Mouse (Mus musculus) lung, embryonic 16.5 days (tissue): ENCODE data around the gene Csrnp3. TPM values are rescaled to one million over a fixed set of nuclear protein-coding genes. Genes with fewer than 3 reads are reported as not detected.

Source experiments
- ATAC-seq: fragments of 200-750 bp; cut with Nextera tagmentation; 2 replicates; pipeline ENCODE4 v1.8.0; 2017; ENCODE audit warnings: low read depth, mild to moderate bottlenecking, moderate library complexity
- H3K27ac ChIP-seq: fragments of 300-500 bp; sonication (generic); 2 replicates; pipeline ENCODE4 v1.5.1; 2014; ENCODE audit warnings: mild to moderate bottlenecking, control low read depth, low read length
- H3K27me3 ChIP-seq: fragments of 300-500 bp; sonication (generic); 2 replicates; pipeline ENCODE4 v1.6.1; 2014; ENCODE audit warnings: low read depth, low read length, mixed read lengths; ENCODE audit not compliant: control insufficient read depth, insufficient read depth
- H3K36me3 ChIP-seq: fragments of 300-500 bp; sonication (generic); 2 replicates; pipeline ENCODE4 v1.6.1; 2014; ENCODE audit warnings: low read length; ENCODE audit not compliant: control insufficient read depth, insufficient read depth
- H3K4me1 ChIP-seq: fragments of 300-500 bp; sonication (generic); replicated peaks from 2 replicates; pipeline ENCODE4 v1.6.1; 2014; ENCODE audit warnings: low read length, mixed read lengths; ENCODE audit not compliant: control insufficient read depth, insufficient read depth
- H3K4me2 ChIP-seq: fragments of 300-500 bp; sonication (generic); 2 replicates; pipeline ENCODE4 v1.6.1; 2014; ENCODE audit warnings: low read depth, low read length, control low read depth
- H3K4me3 ChIP-seq: fragments of 300-500 bp; sonication (generic); 2 replicates; pipeline ENCODE4 v1.5.1; 2014; ENCODE audit warnings: mild to moderate bottlenecking, low read length, control low read depth
- H3K9ac ChIP-seq: fragments of 300-500 bp; sonication (generic); 2 replicates; pipeline ENCODE4 v1.6.1; 2014; ENCODE audit warnings: low read length, control low read depth
- H3K9me3 ChIP-seq: fragments of 300-500 bp; sonication (generic); 2 replicates; pipeline ENCODE4 v1.6.1; 2016; ENCODE audit warnings: low read length; ENCODE audit not compliant: control insufficient read depth
- WGBS: fragments of 180-500 bp; shearing (Covaris S2); extraction: QIAGEN DNeasy Blood & Tissue Kit; methylation state at CpG from one replicate; pipeline ENCODE4 v1.1.7; 2014; 5-methylcytosine and 5-hydroxymethylcytosine counted together
- polyA plus RNA-seq: library from polyadenylated mRNA; unstranded; fragments of >200 nt; fragmentation: Nextera tagmentation; extraction: Ambion mirVana; gene quantifications from 2 replicates; pipeline ENCODE4 v1.2.1, GENCODE M21; 2015

Csrnp3 gene
- polyA plus RNA-seq, 1 experiment from 2014 or later: 0.58 TPM

DNA sequence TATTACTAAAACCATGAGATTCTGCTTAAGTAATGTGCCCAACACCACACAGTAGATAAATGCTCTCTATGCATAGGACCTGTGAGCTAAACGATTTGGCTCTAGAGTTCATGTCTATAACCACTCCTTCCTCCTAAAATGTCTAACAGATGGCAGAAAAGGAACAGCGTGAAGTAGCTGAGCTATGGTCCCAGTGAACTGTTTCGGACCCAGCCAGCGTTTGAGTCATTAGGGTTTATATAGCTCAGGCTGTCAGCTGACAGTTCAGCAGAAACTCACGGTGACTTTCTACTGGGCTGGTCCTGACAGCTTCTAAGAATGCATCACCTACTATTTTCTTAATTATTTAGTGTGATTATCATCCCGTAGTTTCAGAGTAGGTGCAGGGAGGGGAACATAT is 141.5 kb downstream of the Csrnp3 start:
- no peak overlapping the region for H3K4me2 ChIP-seq
- H3K27ac ChIP-seq: no peak overlapping the region
- ATAC-seq: no peak
- no peak overlapping the region for H3K4me3 ChIP-seq
- H3K9ac ChIP-seq: no peak overlapping the region
- no peaks in the 10 kb centered on the region for H3K4me1 ChIP-seq
- no peaks in the 10 kb centered on the region for H3K36me3 ChIP-seq
- no peaks in the 10 kb centered on the region for H3K9me3 ChIP-seq
- WGBS: 59% methylated on average over 6 of the region's 6 CpGs
- no peaks in the 10 kb centered on the region for H3K27me3 ChIP-seq

- 41% methylated on average over 3 of the region's 3 CpGs for WGBS
- ATAC-seq: 0 out of 2 replicates have a peak, but pooled peaks have one; percentile 23
- Histone ChIP-seq H3K27ac (no peak overlapping the region), H3K4me2 (no peak overlapping the region), H3K4me3 (no peak overlapping the region), H3K27me3 (no peaks in the 10 kb centered on the region), H3K36me3 (no peaks in the 10 kb centered on the region), H3K4me1 (no peaks in the 10 kb centered on the region), H3K9ac (no peak overlapping the region), H3K9me3 (no peaks in the 10 kb centered on the region)
These were observed 142.0 kb downstream of the Csrnp3 start for GRCm38 (mm10) chr2:65987588-65987987.

GRCm38 (mm10) chr2:65988788-65989187 is 143.2 kb downstream of the Csrnp3 start:
- Histone ChIP-seq H3K4me2 (no peak overlapping the region), H3K4me1 (no peaks in the 10 kb centered on the region), H3K9ac (no peak overlapping the region), H3K36me3 (no peaks in the 10 kb centered on the region), H3K4me3 (no peak overlapping the region), H3K27me3 (no peaks in the 10 kb centered on the region), H3K9me3 (no peaks in the 10 kb centered on the region), H3K27ac (no peak overlapping the region)
- WGBS: 92% methylated on average over 3 of the region's 3 CpGs
- no peak for ATAC-seq

- Histone ChIP-seq H3K9me3 (no peaks in the 10 kb centered on the region), H3K4me1 (no peaks in the 10 kb centered on the region; the same call in 1 of the 2 replicates), H3K36me3 (no peaks in the 10 kb centered on the region), H3K27ac (no peak overlapping the region), H3K4me3 (no peak overlapping the region), H3K27me3 (no peaks in the 10 kb centered on the region), H3K4me2 (no peak overlapping the region), H3K9ac (no peak overlapping the region)
- no peak for ATAC-seq
These were observed 144.5 kb downstream of the Csrnp3 start for GRCm38 (mm10) chr2:65990108-65990507.

- ATAC-seq: no peak
- Histone ChIP-seq H3K36me3 (no peaks in the 10 kb centered on the region), H3K4me3 (no peak overlapping the region), H3K9me3 (no peaks in the 10 kb centered on the region), H3K4me2 (no peak overlapping the region), H3K9ac (no peak overlapping the region), H3K27me3 (no peaks in the 10 kb centered on the region), H3K27ac (no peak overlapping the region), H3K4me1 (no peaks in the 10 kb centered on the region; the same call in 1 of the 2 replicates)
- WGBS: 63% methylated on average over 4 of the region's 4 CpGs
These were observed 145.2 kb downstream of the Csrnp3 start for GRCm38 (mm10) chr2:65990754-65991153.

- Histone ChIP-seq H3K4me3 (no peak overlapping the region; the same call in 1 of the 2 replicates), H3K9me3 (no peaks in the 10 kb centered on the region), H3K36me3 (no peaks in the 10 kb centered on the region), H3K27ac (no peak overlapping the region), H3K4me1 (no peaks in the 10 kb centered on the region; the same call in 1 of the 2 replicates), H3K27me3 (no peaks in the 10 kb centered on the region), H3K4me2 (peak overlapping the region; percentile 37), H3K9ac (no peak overlapping the region)
- ATAC-seq: no peak
- WGBS: 48% methylated on average over 14 of the region's 14 CpGs
These were observed 147.8 kb downstream of the Csrnp3 start for GRCm38 (mm10) chr2:65993371-65993770.

DNA sequence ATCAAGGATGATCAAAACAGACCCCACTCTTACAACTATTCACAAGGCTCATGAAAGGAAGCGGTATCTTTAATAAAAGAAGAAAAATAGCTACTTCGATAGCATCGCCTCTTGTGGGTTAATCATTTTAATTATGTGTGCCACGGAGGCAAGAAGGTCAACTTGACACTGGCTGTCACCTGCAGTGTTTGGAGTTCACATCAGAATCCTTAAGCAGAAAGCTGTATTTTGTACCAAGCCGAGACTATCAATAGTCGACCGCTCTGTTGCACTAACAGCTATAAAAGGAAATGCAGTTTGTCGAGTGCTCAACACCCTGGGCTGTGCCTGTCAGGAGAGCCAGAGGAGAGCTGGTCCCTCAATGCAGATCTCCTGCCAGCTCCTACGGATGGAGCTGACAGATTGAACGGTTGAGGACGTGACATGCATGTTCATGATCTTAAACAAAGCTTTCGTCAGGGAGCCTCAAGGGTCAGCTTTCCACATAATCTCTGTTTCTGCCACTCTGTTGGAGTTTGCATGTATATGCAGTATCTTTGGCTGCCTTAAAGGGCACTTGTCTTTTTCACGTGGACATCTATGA is 149.4 kb downstream of the Csrnp3 start:
- no peaks in the 10 kb centered on the region for H3K27me3 ChIP-seq
- no peak overlapping the region for H3K9ac ChIP-seq
- ATAC-seq: peak; percentile 28; the same call in 1 of the 2 replicates
- H3K4me2 ChIP-seq: no peak overlapping the region
- H3K27ac ChIP-seq: no peak overlapping the region
- H3K4me1 ChIP-seq: no peaks in the 10 kb centered on the region; the same call in 1 of the 2 replicates
- H3K4me3 ChIP-seq: no peak overlapping the region
- 42% methylated on average over 13 of the region's 13 CpGs for WGBS
- H3K9me3 ChIP-seq: no peaks in the 10 kb centered on the region
- no peaks in the 10 kb centered on the region for H3K36me3 ChIP-seq

DNA sequence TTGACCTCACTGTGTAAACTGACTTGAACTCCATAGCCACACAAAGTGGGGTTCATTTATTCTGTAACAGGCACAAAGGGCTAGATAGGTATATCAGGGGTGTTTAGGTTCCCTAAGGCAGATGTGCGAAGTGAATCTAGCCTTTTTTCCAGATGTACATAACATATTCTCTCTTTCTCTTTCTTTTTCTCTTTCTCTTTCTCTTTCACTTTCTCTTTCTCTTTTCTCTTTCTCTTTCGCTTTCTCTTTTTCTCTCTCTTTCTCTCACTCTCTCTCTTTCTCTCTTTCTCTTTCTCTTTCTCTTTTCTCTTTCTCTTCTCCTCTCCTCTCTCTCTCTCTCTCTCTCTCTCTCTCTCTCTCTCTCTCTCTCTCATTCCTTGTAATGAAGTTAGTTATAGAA is 153.2 kb downstream of the Csrnp3 start:
- no peak overlapping the region for H3K27ac ChIP-seq
- WGBS: 90% methylated on average over 2 of the region's 2 CpGs
- no peak overlapping the region for H3K4me3 ChIP-seq
- H3K27me3 ChIP-seq: no peaks in the 10 kb centered on the region
- no peaks in the 10 kb centered on the region for H3K9me3 ChIP-seq
- no peaks in the 10 kb centered on the region for H3K36me3 ChIP-seq
- no peak overlapping the region for H3K9ac ChIP-seq
- no peak overlapping the region for H3K4me2 ChIP-seq
- H3K4me1 ChIP-seq: no peaks in the 10 kb centered on the region; the same call in 1 of the 2 replicates
- no peak for ATAC-seq

GRCm38 (mm10) chr2:66008995-66009654 is 163.6 kb downstream of the Csrnp3 start:
- ATAC-seq: no peak
- Histone ChIP-seq H3K4me1 (no peaks in the 10 kb centered on the region), H3K4me3 (no peak overlapping the region), H3K9me3 (no peaks in the 10 kb centered on the region), H3K27me3 (no peaks in the 10 kb centered on the region), H3K9ac (no peak overlapping the region), H3K36me3 (no peaks in the 10 kb centered on the region), H3K4me2 (no peak overlapping the region), H3K27ac (no peak overlapping the region)
- 90% methylated on average over 19 of the region's 19 CpGs for WGBS
